Mouse (Mus musculus): ENCODE data around the gene Lztfl1. TPM values are rescaled to one million over a fixed set of nuclear protein-coding genes. Genes with fewer than 3 reads are reported as not detected.

Lztfl1 gene
- polyA plus RNA-seq (2014; fragmentation: Illumina TruSeq; extraction: RNeasy Lipid Tissue Mini Kit (QIAGEN cat#74804); ENCODE audit: low replicate concordance): 63.7 TPM

DNA sequence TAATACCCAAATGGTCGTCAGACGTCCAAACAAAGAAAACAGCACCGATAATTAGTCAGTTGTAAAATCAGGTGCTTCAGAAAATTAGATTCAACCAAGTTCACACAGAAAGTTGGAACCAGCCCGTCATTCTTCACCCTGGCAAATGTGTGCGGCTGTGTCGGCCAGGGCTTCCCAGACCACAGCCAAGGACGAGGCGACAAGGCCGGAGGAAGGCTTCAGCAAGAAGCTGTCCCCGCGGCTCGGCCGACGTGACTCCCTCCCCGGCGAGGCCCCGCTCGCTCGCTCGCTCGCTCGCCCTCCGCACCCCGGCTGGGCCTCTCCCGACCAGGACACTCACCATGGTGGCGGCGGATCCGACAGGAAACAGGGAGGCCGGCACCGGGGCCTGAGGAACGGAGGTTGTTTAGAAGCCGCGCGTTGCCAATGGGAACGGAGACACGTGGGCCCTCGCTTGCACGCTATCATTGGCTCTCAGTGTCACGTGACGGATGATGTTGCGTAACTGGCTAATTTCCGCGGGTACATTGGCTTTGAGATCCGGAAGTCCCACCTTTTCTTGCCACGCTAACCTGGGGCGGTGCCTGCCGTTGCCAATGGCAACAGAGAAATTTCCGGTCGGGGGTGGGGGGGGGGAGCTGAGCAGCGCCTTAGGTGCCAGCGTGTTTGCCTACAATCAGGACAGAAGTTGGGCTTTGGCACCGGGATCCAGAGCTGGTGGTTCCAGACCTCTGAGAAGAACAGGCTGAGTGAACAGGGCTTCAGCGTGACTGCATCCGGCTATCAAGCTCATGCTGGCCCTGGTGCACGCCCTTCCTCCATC lies at the start of gene Lztfl1:
Lztfl1 (minus strand) TSS at position 512 of the 823 bp plus-strand sequence.

GRCm38 (mm10) chr9:123678327-123679105 lies 39.0 kb downstream of the Lztfl1 start, which contains the start of the genes Ccr9 and Slc6a20a:
Gene Ccr9 (plus strand): TSS chr9:123678439.
Gene Slc6a20a (minus strand): TSS chr9:123678885.

Other genes starting within 250 kb of the Lztfl1 start
- 21.4 TPM for gene Limd1, start 239.0 kb downstream of the Lztfl1 start, polyA plus RNA-seq (2014; fragmentation: Illumina TruSeq; extraction: RNeasy Lipid Tissue Mini Kit (QIAGEN cat#74804); ENCODE audit: low replicate concordance)
- 284 TPM for gene Sacm1l, start 187.9 kb downstream of the Lztfl1 start, polyA plus RNA-seq (2014; fragmentation: Illumina TruSeq; extraction: RNeasy Lipid Tissue Mini Kit (QIAGEN cat#74804); ENCODE audit: low replicate concordance)
- gene Slc6a20b, start 85.1 kb downstream of the Lztfl1 start, polyA plus RNA-seq (2014; fragmentation: Illumina TruSeq; extraction: RNeasy Lipid Tissue Mini Kit (QIAGEN cat#74804); ENCODE audit: low replicate concordance): 8.4 TPM
- 6.0 TPM for gene Ccr9, start 39.3 kb downstream of the Lztfl1 start, polyA plus RNA-seq (2014; fragmentation: Illumina TruSeq; extraction: RNeasy Lipid Tissue Mini Kit (QIAGEN cat#74804); ENCODE audit: low replicate concordance)
- gene Slc6a20a, start 38.8 kb downstream of the Lztfl1 start, polyA plus RNA-seq (2014; fragmentation: Illumina TruSeq; extraction: RNeasy Lipid Tissue Mini Kit (QIAGEN cat#74804); ENCODE audit: low replicate concordance): 916 TPM
- gene Cxcr6, start 88.8 kb upstream of the Lztfl1 start, polyA plus RNA-seq (2014; fragmentation: Illumina TruSeq; extraction: RNeasy Lipid Tissue Mini Kit (QIAGEN cat#74804); ENCODE audit: low replicate concordance): 9.3 TPM
- gene Fyco1, start 134.2 kb upstream of the Lztfl1 start, polyA plus RNA-seq (2014; fragmentation: Illumina TruSeq; extraction: RNeasy Lipid Tissue Mini Kit (QIAGEN cat#74804); ENCODE audit: low replicate concordance): 9.6 TPM
- 2.1 TPM for gene Xcr1, start 144.3 kb upstream of the Lztfl1 start, polyA plus RNA-seq (2014; fragmentation: Illumina TruSeq; extraction: RNeasy Lipid Tissue Mini Kit (QIAGEN cat#74804); ENCODE audit: low replicate concordance)